Mouse (Mus musculus): Measurements from ENCODE around the gene H1f0.

Gene H1f0

GRCm38 (mm10) chr15:79073752-79074151, 45.5 kb downstream of the H1f0 start:
- no peak for DNase-seq

GRCm38 (mm10) chr15:79074446-79074845, 46.2 kb downstream of the H1f0 start:
- DNase-seq, result no peak

GRCm38 (mm10) chr15:79074913-79075532, 46.8 kb downstream of the H1f0 start, which contains the start of gene Eif3l:
TSS of gene Eif3l (plus strand) at chr15:79075179.
- DNase-seq, result peak; percentile 84

- no peak for DNase-seq
Measured at GRCm38 (mm10) chr15:79075658-79076365, 47.6 kb downstream of the H1f0 start.

GRCm38 (mm10) chr15:79079567-79079966, 51.3 kb downstream of the H1f0 start:
- no peak for DNase-seq
